Mouse (Mus musculus) macrophage (primary cell): ENCODE results near the gene Slc35f4. TPM values are rescaled to one million over a fixed set of nuclear protein-coding genes. Genes with fewer than 3 reads are reported as not detected.

ENCODE experiments used
- H3K27ac ChIP-seq: fragments of 350-480 bp; formaldehyde crosslinking; 2 replicates; pipeline ENCODE4 v1.9.0; 2021
- H3K36me3 ChIP-seq: fragments of 350-480 bp; formaldehyde crosslinking; 2 replicates; pipeline ENCODE4 v1.9.0; 2021; ENCODE audit errors: inconsistent target
- H3K4me3 ChIP-seq: fragments of 350-480 bp; formaldehyde crosslinking; 2 replicates; pipeline ENCODE4 v1.9.0; 2021; ENCODE audit errors: inconsistent target
- H3K79me2 ChIP-seq: fragments of 350-480 bp; formaldehyde crosslinking; 2 replicates; pipeline ENCODE4 v1.9.0; 2021; ENCODE audit errors: inconsistent target
- WGBS: methylation state at CpG from one replicate; pipeline ENCODE4 v1.1.7; 2026; ENCODE audit warnings: inconsistent platforms; ENCODE audit not compliant: missing documents; 5-methylcytosine and 5-hydroxymethylcytosine counted together
- polyA plus RNA-seq: library from polyadenylated mRNA; stranded (reverse); fragments of 250-400 nt; gene quantifications from 3 replicates; pipeline ENCODE4 v1.2.4, GENCODE M21; 2018; ENCODE audit warnings: inconsistent platforms

Slc35f4 gene
- polyA plus RNA-seq, 1 experiment from 2014 or later, result not detected

DNA sequence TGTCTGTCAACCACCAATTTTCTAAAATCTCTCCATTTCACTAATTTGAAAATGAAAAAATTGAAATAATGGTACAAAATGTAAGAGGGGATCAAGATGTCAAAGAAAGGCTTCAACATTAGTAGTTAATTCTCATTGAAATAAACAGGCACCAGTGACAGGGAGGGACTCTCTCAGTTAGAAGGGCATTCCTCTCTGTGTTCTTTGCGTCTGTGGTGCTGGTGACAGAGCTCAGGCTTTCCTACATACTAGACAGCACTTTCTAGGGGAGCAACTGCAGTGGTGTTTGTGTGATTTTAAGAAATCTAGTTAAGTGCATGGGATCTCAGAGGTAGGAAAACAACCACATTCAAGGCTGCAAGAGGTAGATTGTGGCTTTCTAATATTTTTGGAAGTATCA, 214.3 kb downstream of the Slc35f4 start:
- 100% methylated on average over 1 of the region's 1 CpGs for WGBS

DNA sequence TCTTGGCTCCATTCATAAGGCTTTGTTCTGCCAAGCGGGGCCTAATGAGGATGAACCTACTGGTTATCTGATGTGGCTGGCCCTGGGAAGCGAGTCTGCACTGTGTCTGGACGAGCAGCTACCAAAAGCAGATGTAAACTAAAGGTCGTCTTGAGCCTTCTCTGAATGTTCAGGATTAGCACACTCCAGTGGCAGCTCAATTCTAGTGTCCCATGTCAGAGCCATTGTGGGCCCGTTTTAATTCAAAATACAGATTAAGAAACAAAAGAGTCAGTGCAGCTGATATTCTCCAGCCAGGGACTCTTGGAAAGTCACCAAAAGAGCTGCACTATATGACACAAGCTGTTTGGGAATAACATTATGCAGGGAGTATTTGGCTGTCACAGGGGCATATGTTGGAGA, 214.8 kb downstream of the Slc35f4 start:
- H3K27ac ChIP-seq, result no peak overlapping the region
- H3K4me3 ChIP-seq, result no peak overlapping the region
- WGBS, result 80% methylated on average over 5 of the region's 5 CpGs
- H3K79me2 ChIP-seq, result no peaks in the 10 kb centered on the region
- H3K36me3 ChIP-seq, result no peaks in the 10 kb centered on the region

More for the DNA sequence above, 214.3 kb downstream of the Slc35f4 start:
- no peak overlapping the region for H3K4me3 ChIP-seq
- no peaks in the 10 kb centered on the region for H3K79me2 ChIP-seq
- no peak overlapping the region for H3K27ac ChIP-seq
- no peaks in the 10 kb centered on the region for H3K36me3 ChIP-seq

DNA sequence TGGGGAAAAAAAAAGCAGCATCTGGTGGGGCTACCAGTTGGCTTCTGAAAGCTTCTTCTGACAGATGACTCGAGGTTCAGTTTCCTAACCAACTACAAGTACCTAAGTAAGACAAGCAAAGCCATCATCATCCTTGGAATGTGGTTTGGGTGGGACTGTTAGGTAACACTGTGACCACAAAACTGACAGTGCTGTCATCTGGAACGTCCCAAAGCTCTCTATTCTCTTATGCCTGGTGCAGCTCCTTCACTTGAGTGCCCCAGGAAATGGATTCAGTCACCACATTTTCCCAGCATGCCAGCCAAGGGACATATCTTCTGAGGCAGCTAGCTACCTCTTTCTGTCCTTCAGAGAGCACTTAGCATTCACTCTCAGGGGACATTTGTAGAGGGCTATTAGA, 216.2 kb downstream of the Slc35f4 start:
- WGBS, result 62% methylated on average over 2 of the region's 2 CpGs
- no peak overlapping the region for H3K4me3 ChIP-seq
- H3K79me2 ChIP-seq, result no peaks in the 10 kb centered on the region
- no peak overlapping the region for H3K27ac ChIP-seq
- H3K36me3 ChIP-seq, result no peaks in the 10 kb centered on the region

DNA sequence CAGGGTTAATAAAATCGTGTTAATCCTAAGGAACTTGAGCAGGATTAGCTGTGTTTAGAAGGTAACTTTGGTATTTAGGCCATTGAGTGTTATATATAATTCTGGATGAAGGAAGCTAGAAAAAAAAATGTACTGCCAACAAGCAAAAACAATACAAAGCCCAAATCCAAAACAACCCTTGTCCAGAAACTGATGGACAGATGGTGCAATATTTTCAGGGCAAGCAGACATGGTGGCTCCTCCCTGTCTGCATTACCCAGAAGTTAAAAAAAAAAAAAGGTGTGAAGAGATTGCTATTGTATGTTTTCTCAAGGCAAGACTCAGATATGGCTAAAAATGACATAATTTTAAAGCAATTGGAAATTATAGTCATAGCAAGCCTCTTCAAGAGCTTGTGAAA, 217.3 kb downstream of the Slc35f4 start:
- no peak overlapping the region for H3K4me3 ChIP-seq
- H3K36me3 ChIP-seq, result no peaks in the 10 kb centered on the region
- H3K79me2 ChIP-seq, result no peaks in the 10 kb centered on the region
- no peak overlapping the region for H3K27ac ChIP-seq
- 65% methylated on average over 1 of the region's 1 CpGs for WGBS

DNA sequence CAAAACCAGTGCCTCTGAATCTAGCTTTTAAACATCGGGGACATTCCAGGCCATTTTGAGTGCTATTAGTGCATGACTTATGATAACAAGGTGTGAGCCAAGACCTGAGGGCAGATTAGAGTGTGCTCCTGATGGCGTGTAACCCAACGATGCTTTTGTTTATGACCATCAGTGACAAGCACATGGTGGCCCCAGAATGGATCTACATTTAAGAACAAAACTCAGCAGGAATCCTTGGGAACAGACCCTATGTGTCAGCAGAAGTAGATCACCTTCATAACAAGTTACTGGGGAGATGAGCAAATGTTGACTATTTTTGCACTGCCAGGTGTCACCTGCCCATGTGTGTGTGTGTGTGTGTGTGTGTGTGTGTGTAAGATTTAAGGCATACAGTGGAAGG, 218.0 kb downstream of the Slc35f4 start:
- Histone ChIP-seq H3K79me2 (no peaks in the 10 kb centered on the region), H3K27ac (no peak overlapping the region), H3K4me3 (no peak overlapping the region), H3K36me3 (no peaks in the 10 kb centered on the region)
- WGBS, result 94% methylated on average over 3 of the region's 3 CpGs

DNA sequence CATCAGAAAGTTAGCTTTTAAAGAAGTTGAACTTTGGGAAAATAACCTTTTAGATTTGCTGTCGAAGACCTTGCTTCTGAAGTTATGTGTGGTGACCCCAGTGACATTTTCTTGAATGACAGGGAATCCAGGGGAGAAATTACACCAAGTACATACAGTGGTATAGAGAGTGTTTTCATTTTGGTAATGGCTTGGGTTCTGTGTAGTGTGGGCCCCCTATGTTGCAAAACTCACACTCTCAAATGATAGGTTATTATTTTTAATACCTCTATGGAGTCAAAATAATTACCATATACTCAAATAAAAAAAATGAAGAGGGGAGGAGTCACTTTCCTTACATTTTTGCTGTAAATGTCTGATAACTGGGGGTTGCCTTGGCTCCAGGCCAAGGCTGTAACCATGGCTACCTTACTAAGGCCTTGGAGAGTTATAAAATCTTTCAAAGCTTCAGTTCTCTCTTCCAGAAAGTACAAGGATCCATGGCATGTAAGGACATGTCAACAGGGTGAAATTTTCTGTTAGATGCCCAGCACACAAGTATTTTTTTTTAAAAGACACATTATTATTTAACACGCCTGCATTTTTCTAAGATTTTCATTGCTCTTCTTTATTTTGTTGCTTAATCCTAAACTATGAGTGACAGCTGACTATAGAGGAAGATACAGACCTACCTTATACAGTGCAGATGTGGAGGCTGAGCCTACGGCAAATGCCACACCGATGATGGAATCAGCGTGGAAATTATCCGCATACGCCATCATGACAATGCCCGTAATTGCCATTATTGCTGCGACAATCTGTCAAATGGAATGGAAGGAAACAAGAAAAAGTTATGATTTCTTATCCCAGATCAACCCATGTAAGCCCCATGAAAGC, 220.1 kb downstream of the Slc35f4 start:
- 95% methylated on average over 9 of the region's 9 CpGs for WGBS

DNA sequence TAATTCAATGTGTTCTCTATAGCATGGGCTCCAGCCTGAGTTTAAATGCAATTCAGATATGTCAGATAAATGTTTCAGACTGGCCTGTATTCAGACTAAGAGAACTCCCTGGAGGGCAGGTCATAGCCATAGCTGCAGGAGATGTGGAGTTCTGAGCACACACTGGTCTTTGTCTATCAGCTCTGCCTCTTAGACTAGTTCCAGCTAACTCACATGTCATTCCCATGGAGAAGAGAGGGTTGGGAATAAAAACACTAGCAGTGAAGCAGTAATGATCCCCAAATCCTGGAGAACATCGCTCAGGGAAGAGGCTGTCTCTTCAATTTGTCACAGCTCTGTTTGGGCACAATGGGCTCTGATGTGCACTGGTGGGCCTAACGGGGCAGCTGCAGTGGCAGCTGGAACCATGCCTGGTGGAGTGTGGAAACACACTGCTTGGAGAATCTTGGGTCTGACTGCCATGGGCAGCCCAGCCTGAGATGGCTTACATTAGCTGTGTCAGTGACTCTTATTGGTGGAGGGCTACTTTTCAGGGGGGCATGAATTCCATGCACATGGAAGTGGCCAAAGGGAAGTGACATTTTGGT, 223.5 kb downstream of the Slc35f4 start:
- Histone ChIP-seq H3K27ac (no peak overlapping the region), H3K36me3 (no peaks in the 10 kb centered on the region), H3K79me2 (no peaks in the 10 kb centered on the region), H3K4me3 (no peak overlapping the region)
- 84% methylated on average over 2 of the region's 2 CpGs for WGBS

More for the DNA sequence above, 220.1 kb downstream of the Slc35f4 start:
- Histone ChIP-seq H3K36me3 (no peaks in the 10 kb centered on the region), H3K79me2 (no peaks in the 10 kb centered on the region), H3K4me3 (no peak overlapping the region), H3K27ac (no peak overlapping the region)

DNA sequence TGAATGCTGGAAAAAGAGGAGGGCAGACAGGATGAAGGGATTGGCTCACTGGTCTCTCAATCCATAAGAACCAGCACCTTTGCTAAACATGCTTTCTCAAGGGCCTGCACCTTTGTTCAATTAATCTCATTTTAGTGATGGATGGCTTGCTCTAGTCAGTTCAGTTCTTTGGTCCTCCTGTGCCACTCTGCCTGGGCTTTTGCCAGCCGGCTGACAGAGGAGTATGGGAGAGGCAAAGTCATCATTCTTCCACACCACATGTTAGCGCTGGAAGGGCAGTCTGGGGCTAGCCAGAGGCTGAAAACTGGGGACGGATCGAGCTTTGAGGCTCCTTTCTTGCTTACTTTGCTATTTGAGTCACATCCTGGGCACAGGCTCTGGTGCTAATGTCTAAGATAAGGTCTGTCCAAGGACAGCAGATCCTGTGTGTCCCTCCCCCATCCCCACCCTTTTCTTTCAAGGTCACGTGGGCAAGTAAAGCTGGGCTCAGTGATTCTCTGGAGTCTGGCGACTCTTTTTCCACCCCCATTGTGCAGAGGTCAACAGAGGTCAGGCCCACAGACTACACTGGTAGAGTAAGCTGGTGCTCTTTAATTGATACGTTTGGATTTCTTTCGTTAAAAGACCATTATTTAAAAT, 224.7 kb downstream of the Slc35f4 start:
- no peaks in the 10 kb centered on the region for H3K36me3 ChIP-seq
- H3K4me3 ChIP-seq, result no peak overlapping the region
- H3K79me2 ChIP-seq, result no peaks in the 10 kb centered on the region
- no peak overlapping the region for H3K27ac ChIP-seq
- 80% methylated on average over 8 of the region's 8 CpGs for WGBS

DNA sequence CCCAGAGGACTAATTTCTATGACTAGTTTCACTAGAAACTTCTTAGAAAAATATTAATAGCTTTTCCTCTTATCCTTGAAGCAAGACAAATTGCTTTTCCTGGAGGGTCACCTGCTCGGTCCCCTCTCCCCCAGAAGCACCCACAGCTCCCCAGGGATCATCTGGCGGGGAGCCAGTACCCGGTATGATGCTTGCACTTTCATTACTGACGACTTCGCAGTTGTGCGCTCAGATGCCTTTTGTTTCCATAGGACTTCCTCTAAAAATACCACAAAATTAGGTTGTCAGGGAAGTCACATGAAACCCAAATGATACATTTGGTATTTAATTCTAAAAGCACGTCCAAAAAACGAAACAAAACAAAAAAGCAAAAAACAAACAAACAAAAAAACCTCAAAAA, 225.5 kb downstream of the Slc35f4 start:
- H3K4me3 ChIP-seq, result no peak overlapping the region
- 24% methylated on average over 8 of the region's 8 CpGs for WGBS
- H3K36me3 ChIP-seq, result no peaks in the 10 kb centered on the region
- H3K27ac ChIP-seq, result no peak overlapping the region
- no peaks in the 10 kb centered on the region for H3K79me2 ChIP-seq

DNA sequence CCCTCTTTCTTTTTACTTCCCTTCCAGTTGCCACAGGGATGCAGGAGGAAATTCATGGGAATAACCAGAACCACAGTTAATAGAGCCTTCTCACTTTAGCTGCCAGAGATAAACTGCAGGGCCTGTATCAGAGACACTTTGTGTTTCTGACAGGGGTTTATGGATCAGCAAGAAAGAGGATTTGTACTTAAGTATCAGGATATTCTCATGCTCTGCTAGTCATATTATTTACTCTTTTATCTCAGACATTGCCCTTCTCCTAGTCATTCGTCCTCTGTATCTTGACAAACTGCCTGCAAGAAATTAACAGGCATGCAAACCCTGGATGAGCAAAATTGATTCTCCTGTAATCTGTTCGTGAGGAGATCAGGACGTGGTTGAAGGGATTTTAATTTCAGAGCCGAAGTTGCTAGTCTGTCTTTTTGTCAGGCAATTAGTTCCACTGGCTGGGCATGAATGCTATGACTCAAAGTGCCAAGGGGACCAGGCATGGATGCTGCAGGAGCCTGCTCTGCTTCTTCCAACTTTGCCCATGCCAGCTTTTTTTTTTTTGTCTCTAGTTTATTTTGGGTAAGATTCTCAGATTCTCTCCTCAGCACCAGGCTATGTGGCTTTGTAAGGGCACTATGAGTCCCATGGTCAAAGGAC, 231.9 kb downstream of the Slc35f4 start:
- WGBS, result 75% methylated on average over 4 of the region's 4 CpGs
- H3K79me2 ChIP-seq, result no peaks in the 10 kb centered on the region
- H3K27ac ChIP-seq, result no peak overlapping the region
- H3K36me3 ChIP-seq, result no peaks in the 10 kb centered on the region
- no peak overlapping the region for H3K4me3 ChIP-seq

DNA sequence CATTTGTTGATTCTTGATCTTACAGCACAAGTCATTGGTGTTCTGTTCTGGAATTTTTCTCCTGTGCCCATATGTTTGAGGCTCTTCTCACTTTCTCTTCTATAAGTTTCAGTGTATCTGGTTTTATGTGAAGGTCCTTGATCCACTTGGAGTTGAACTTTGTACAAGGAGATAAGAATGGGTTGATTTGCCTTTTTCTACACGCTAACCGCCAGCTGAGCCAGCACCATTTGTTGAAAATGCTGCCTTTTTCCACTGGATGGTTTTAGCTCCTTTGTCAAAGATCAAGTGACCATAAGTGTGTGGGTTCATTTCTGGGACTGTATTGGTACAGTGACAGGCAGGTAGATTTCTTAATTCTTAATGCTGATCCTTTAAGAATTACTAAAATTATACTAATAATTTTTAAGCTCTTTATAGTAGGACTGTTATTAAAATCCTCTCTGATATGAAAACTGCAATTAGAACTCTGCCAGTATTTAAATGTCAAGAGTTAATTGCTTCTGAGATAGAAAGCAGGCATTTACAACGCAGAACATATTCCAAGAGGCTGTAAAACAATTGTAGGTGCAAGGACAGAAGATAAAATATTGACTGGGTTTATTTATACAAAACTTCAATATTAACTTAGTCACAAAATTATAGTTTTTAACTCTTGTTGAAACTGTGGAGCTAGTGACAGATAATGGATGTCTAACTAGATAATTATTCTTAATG, 235.7 kb downstream of the Slc35f4 start:
- no peaks in the 10 kb centered on the region for H3K79me2 ChIP-seq
- WGBS, result 98% methylated on average over 3 of the region's 3 CpGs
- no peaks in the 10 kb centered on the region for H3K36me3 ChIP-seq
- no peak overlapping the region for H3K4me3 ChIP-seq
- H3K27ac ChIP-seq, result no peak overlapping the region

DNA sequence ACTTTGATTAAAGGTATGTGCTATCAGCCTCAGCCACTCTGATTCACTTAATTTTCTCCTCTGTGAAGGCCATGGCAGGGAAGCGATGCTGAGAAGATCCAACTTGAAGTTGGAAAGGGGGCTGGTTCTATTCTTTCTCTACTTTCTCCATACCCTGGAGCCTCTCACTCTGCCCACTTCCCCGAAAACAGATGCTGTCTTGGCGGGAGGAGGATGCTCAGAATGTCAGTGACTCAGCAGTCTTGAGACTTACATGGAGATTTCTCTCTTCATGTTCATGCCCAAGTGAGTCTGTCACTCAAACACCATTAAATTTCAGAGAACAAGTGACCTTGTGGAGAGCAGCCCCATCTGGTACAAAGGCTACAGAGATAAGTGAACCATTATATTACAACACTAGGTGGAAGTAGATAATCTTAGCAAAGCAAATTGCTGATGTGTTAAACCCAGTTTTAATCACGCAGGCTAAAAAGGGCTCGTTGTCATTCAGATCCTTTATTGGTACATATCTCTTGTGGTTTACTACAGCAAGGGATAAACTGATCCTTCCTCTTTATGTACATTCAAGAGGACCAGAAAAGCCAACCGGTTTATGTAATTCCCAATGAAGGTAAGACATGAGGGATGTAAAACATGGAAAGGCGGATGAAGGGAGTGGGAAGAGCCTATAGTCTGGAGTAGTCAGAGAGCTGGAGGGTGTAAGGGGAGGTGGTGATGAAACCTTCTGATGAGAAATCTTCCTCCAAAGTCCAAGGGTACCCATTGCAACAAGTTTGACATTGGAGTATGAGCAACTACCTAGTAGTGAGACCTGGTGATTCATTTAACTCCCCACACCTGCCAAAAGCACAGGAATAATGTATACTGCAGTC, 241.8 kb downstream of the Slc35f4 start:
- no peak overlapping the region for H3K4me3 ChIP-seq
- WGBS, result 86% methylated on average over 7 of the region's 7 CpGs

DNA sequence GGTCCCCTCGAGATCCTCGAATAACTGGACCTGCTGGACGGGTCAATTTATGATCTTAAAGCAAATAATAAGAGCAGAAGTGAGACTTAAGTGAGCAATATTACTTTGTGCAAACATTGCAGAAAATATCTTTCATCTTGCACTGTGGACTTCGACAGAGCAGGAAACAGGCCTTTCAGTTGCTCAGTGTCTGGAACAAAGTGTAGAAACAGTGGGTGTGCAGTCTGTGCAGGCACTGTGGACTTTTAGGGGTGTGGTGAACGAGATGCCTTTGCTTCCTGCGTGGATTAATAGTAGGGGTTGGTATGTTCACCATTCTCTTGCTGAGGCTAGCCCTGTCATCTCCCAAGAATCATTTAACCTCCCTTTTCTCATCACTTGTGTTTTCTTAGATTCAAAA, 247.0 kb downstream of the Slc35f4 start:
- Histone ChIP-seq H3K79me2 (no peaks in the 10 kb centered on the region), H3K4me3 (no peak overlapping the region), H3K36me3 (no peaks in the 10 kb centered on the region), H3K27ac (no peak overlapping the region)
- 70% methylated on average over 6 of the region's 6 CpGs for WGBS

More for the DNA sequence above, 241.8 kb downstream of the Slc35f4 start:
- no peaks in the 10 kb centered on the region for H3K79me2 ChIP-seq
- H3K27ac ChIP-seq, result no peak overlapping the region
- no peaks in the 10 kb centered on the region for H3K36me3 ChIP-seq
